Mouse (Mus musculus): ENCODE measurements around the gene Tjp2.

- no peak for TF ChIP-seq POLR2A (IDR thresholded peaks at IDR 0.05; ENCODE audit: control insufficient read depth, low read depth, low read length)
- no peak for TF ChIP-seq CTCF (IDR thresholded peaks at IDR 0.05; ENCODE audit: control insufficient read depth, insufficient read depth, insufficient replicate concordance, low read depth, low read length)
These were observed 26.0 kb downstream of the Tjp2 start for GRCm38 (mm10) chr19:24198676-24199303.

Data from testis, adult 2 months (tissue).